Comparison of ENCODE assay signal across 31 mouse cellular contexts in genomic region chr6:82926106-82926505, GRCm38 (mm10). TPM values are rescaled to one million over a fixed set of nuclear protein-coding genes. Genes with fewer than 3 reads are reported as not detected.
DNase-seq lines count a peak whose midpoint lies in the region; ATAC-seq and TF ChIP-seq lines count a peak whose summit lies in the region.
"Had no signal": no experiment of that assay in that cellular context is flagged by ENCODE, and none has a peak within 500 bp of the region (broad histone marks: within the 10 kb centered on the region; RNA-seq: fewer than 3 reads in every experiment).

No protein-coding gene starts in this region.

- no peaks in the 10 kb centered on the region for H3K27me3 ChIP-seq in hindbrain, embryonic 15.5 days
- H3K27me3 ChIP-seq in hindbrain, embryonic 12.5 days, result no peaks in the 10 kb centered on the region
- H3K27me3 ChIP-seq in cerebellum, adult 2 months (ENCODE audit: control insufficient read depth, insufficient read depth, low read length), result no peaks in the 10 kb centered on the region
- no peaks in the 10 kb centered on the region for H3K27me3 ChIP-seq in heart, adult 2 months (ENCODE audit: control insufficient read depth, insufficient read depth, low read length)
- H3K27me3 ChIP-seq: CH12.LX; neural tube, embryonic 15.5 days had no signal

- H3K4me2 ChIP-seq in hindbrain, embryonic 15.5 days, result no peak overlapping the region
- no peak overlapping the region for H3K4me2 ChIP-seq in hindbrain, embryonic 12.5 days (replicated peaks)
- H3K4me2 ChIP-seq: heart, embryonic 15.5 days; neural tube, embryonic 15.5 days had no signal

- no peak for TF ChIP-seq CTCF in cerebellum, adult 2 months (IDR thresholded peaks at IDR 0.05; ENCODE audit: borderline replicate concordance, insufficient read depth, low read depth, low read length)
- TF ChIP-seq CTCF in heart, adult 2 months (IDR thresholded peaks at IDR 0.05), result no peak

- WGBS in hindbrain, embryonic 15.5 days, result 81% methylated on average over 10 of the region's 10 CpGs
- 87% methylated on average over 10 of the region's 10 CpGs for WGBS in hindbrain, embryonic 12.5 days
- 28% methylated on average over 10 of the region's 10 CpGs for WGBS in cerebellum, adult 2 months
- WGBS in heart, adult 2 months, result 67% methylated on average over 10 of the region's 10 CpGs

- TF ChIP-seq POLR2A in cerebellum, adult 2 months (IDR thresholded peaks at IDR 0.05; ENCODE audit: borderline replicate concordance, insufficient read depth, low read length), result no peak
- TF ChIP-seq POLR2A in heart, adult 2 months (IDR thresholded peaks at IDR 0.05; ENCODE audit: insufficient read depth, low read depth, low read length), result no peak

- peak; percentile 26; the same call in 1 of the 2 replicates for ATAC-seq in cerebellum, adult (ENCODE audit: insufficient number of reproducible peaks, low FRiP score, low TSS enrichment)
- no peak for ATAC-seq in hindbrain, embryonic 15.5 days (ENCODE audit: low FRiP score, low read depth)
- ATAC-seq in hindbrain, embryonic 12.5 days (ENCODE audit: low FRiP score), result no peak
- ATAC-seq: activated CD4-positive, CD25-positive, alpha-beta regulatory T cell, adult 4 months; intestine, embryonic 16.5 days had no signal

- intact Hi-C loops in heart, adult 2 months (cut with DNase I), result no loop called here

- no peak overlapping the region for H3K9ac ChIP-seq in hindbrain, embryonic 15.5 days
- no peak overlapping the region for H3K9ac ChIP-seq in hindbrain, embryonic 12.5 days
- no peak overlapping the region for H3K9ac ChIP-seq in heart, adult 2 months (ENCODE audit: low read depth, low read length)
- H3K9ac ChIP-seq: heart, embryonic 15.5 days; liver, embryonic 14.5 days; neural tube, embryonic 15.5 days had no signal

- H3K4me3 ChIP-seq in hindbrain, embryonic 15.5 days, result no peak overlapping the region
- H3K4me3 ChIP-seq in hindbrain, embryonic 12.5 days, result no peak overlapping the region
- no peak overlapping the region for H3K4me3 ChIP-seq in cerebellum, adult 2 months (replicated peaks; ENCODE audit: insufficient read depth, low read depth, low read length)
- no peak overlapping the region for H3K4me3 ChIP-seq in heart, adult 2 months
- H3K4me3 ChIP-seq: erythroblast, embryonic 14.5 days; heart, embryonic 10.5 days; heart, embryonic 15.5 days; neural tube, embryonic 15.5 days had no signal

- 0 out of 2 replicates have a peak overlapping the region, but pooled peaks have one; percentile 25 for H3K27ac ChIP-seq in hindbrain, embryonic 15.5 days (replicated peaks)
- H3K27ac ChIP-seq in hindbrain, embryonic 12.5 days, result no peak overlapping the region
- peak overlapping the region; percentile 46; the same call in 1 of the 2 replicates for H3K27ac ChIP-seq in cerebellum, adult 2 months (ENCODE audit: insufficient read depth, low read length)
- H3K27ac ChIP-seq in heart, adult 2 months, result no peak overlapping the region
- H3K27ac ChIP-seq: heart, embryonic 10.5 days; heart, embryonic 15.5 days; kidney, postnatal 0 days; liver, embryonic 14.5 days; macrophage; neural tube, embryonic 15.5 days had no signal

- no peak for TF ChIP-seq EP300 in heart, adult 2 months (IDR thresholded peaks at IDR 0.05; ENCODE audit: insufficient read depth, low read depth, low read length)

- H3K79me2 ChIP-seq in heart, adult 2 months (replicated peaks; ENCODE audit: control insufficient read depth, insufficient read depth, low read length), result no peaks in the 10 kb centered on the region

- H3K9me3 ChIP-seq in hindbrain, embryonic 15.5 days, result no peaks in the 10 kb centered on the region
- no peaks in the 10 kb centered on the region for H3K9me3 ChIP-seq in hindbrain, embryonic 12.5 days (replicated peaks)
- H3K9me3 ChIP-seq: heart, embryonic 10.5 days; heart, embryonic 15.5 days; neural tube, embryonic 15.5 days had no signal

- H3K36me3 ChIP-seq in hindbrain, embryonic 15.5 days, result peaks cover 41% of the 10 kb centered on the region
- peaks cover 7% of the 10 kb centered on the region for H3K36me3 ChIP-seq in hindbrain, embryonic 12.5 days
- no peaks in the 10 kb centered on the region for H3K36me3 ChIP-seq in heart, adult 2 months (ENCODE audit: control insufficient read depth, insufficient read depth, low read length)
- H3K36me3 ChIP-seq: heart, embryonic 10.5 days; heart, embryonic 15.5 days had no signal

- no peaks in the 10 kb centered on the region for H3K4me1 ChIP-seq in hindbrain, embryonic 15.5 days (replicated peaks)
- H3K4me1 ChIP-seq in hindbrain, embryonic 12.5 days, result no peaks in the 10 kb centered on the region
- H3K4me1 ChIP-seq in cerebellum, adult 2 months (ENCODE audit: control insufficient read depth, insufficient read depth, low read length), result peaks cover 9% of the 10 kb centered on the region
- H3K4me1 ChIP-seq in heart, adult 2 months (ENCODE audit: control insufficient read depth, insufficient read depth, low read length), result no peaks in the 10 kb centered on the region
- H3K4me1 ChIP-seq: heart, embryonic 10.5 days; heart, embryonic 15.5 days; neural tube, embryonic 15.5 days had no signal

- DNase-seq in cerebellum, adult 11 months, result no peak
- DNase-seq in cerebellum, adult 2 months, result peak; percentile 54 to 65
- peak; percentile 56 for DNase-seq in cerebellum, postnatal 25 days
- DNase-seq in heart, adult 2 months, result no peak
- no peak for DNase-seq in urinary bladder, adult 18-20 months (ENCODE audit: low spot score in 2 of 2)
- DNase-seq: adrenal gland, adult 2 months; adrenal gland, postnatal 36 days; gastrocnemius, postnatal 10 days; kidney, adult 8-10 months; liver; lung, adult 2 months; lung, postnatal 10 days; midbrain, embryonic 14.5 days; right cerebral cortex, postnatal 25 days; thymus, postnatal 14 days had no signal

RNA-seq across cellular contexts. Expression of gene Sema4f, which starts 13.5 kb away (rescaled TPM):
- 22.5 and 22.7 TPM in 2 replicates for polyA plus RNA-seq in hindbrain, embryonic 15.5 days (2015; fragmentation: Nextera tagmentation; extraction: Ambion mirVana)
- 10.8 and 10.9 TPM in 2 replicates for polyA plus RNA-seq in hindbrain, embryonic 12.5 days (2016; fragmentation: Nextera tagmentation; extraction: Ambion mirVana)
- 44.7 and 52.5 TPM in 2 replicates for polyA plus RNA-seq in cerebellum, adult 2 months (2012; rRNA removed)
- total RNA-seq in heart, adult 2 months (2021), result under 1 TPM; 0.13 to 0.18 TPM
- polyA plus RNA-seq in heart, adult 2 months (2012; rRNA removed), result 0.37 and 0.53 TPM in 2 replicates
- total RNA-seq: common myeloid progenitor, adult 5-6 weeks; megakaryocyte-erythroid progenitor cell, adult 5-6 weeks had no signal
- polyA plus RNA-seq: erythroblast, embryonic 14.5 days; macrophage had no signal

RNA-seq across cellular contexts. Expression of gene M1ap, which starts 20.6 kb away (rescaled TPM):
- 0.61 TPM in 1 of 2 replicates, not detected in the other for polyA plus RNA-seq in hindbrain, embryonic 15.5 days (2015; fragmentation: Nextera tagmentation; extraction: Ambion mirVana)
- polyA plus RNA-seq in hindbrain, embryonic 12.5 days (2016; fragmentation: Nextera tagmentation; extraction: Ambion mirVana), result 0.20 and 1.1 TPM in 2 replicates
- 0.11 and 0.21 TPM in 2 replicates for polyA plus RNA-seq in cerebellum, adult 2 months (2012; rRNA removed)
- under 1 TPM in 1 of 2 experiments, not detected in 1; 0.34 TPM for total RNA-seq in heart, adult 2 months (2021)
- 0.31 TPM in 1 of 2 replicates, not detected in the other for polyA plus RNA-seq in heart, adult 2 months (2012; rRNA removed)
- total RNA-seq: adrenal gland, adult 2 months had no signal
- polyA plus RNA-seq: adrenal gland, adult 2 months; forebrain, embryonic 16.5 days; neural tube, embryonic 15.5 days had no signal

Comparison
In these comparisons a context has a peak if more than half of its experiments do, and no peak if none do; other contexts are left out.
1. DNase-seq: peak in cerebellum, adult 2 months (2 of 2) and cerebellum, postnatal 25 days (2 of 2); none in cerebellum, adult 11 months (single experiment), heart, adult 2 months (0 of 2) and urinary bladder, adult 18-20 months (0 of 2).
2. H3K27ac ChIP-seq: peak in hindbrain, embryonic 15.5 days (single experiment) and cerebellum, adult 2 months (single experiment); none in hindbrain, embryonic 12.5 days (single experiment) and heart, adult 2 months (single experiment).